Mouse (Mus musculus): Measurements from ENCODE around the gene Skiv2l. TPM values are rescaled to one million over a fixed set of nuclear protein-coding genes. Genes with fewer than 3 reads are reported as not detected.
"Not testable (repeated sequence)": the region's sequence is repeated elsewhere in the genome, so short reads cannot be mapped to it uniquely, and the experiment has no call there.

The Skiv2l gene
- total and polyA plus RNA-seq, 2 experiments from 2014 or later, result 42.8 to 97.7 TPM

GRCm38 (mm10) chr17:34800781-34801305 is 49.2 kb downstream of the Skiv2l start:
- H3K36me3 ChIP-seq (ENCODE audit: insufficient read depth); ATAC-seq: not testable (repeated sequence)
- 94% methylated on average over 16 of the region's 16 CpGs for WGBS

DNA sequence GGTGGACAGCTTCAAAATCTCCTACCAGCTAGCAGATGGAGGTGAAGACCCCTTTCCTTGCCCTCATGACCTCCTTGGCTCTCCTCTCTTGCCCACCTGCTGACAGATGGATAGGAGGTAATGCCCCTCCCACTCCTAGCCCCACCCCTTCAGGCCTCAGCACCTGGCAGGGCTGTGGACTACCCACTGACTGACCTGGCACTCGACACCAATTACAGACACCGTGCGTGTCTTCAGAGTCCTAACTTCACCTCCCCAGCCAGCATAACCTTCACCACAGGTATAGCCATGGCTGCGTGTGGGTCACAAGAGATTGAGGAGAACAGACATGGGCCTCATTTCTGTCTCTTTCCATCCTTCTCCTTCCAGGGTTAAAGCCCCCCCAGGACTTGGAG is 50.5 kb downstream of the Skiv2l start:
- no peaks in the 10 kb centered on the region for H3K4me1 ChIP-seq (ENCODE audit: insufficient read depth)
- no peaks in the 10 kb centered on the region for H3K9me3 ChIP-seq (ENCODE audit: low read length)
- no peak overlapping the region for H3K4me2 ChIP-seq (ENCODE audit: low read depth)
- no peak for ATAC-seq
- H3K36me3 ChIP-seq (ENCODE audit: insufficient read depth), result no peaks in the 10 kb centered on the region
- DNase-seq, result no peak
- no peak overlapping the region for H3K9ac ChIP-seq
- no peak for TF ChIP-seq CTCF (IDR thresholded peaks at IDR 0.05; ENCODE audit: low read depth)
- H3K27ac ChIP-seq (ENCODE audit: low read depth, low read length), result no peak overlapping the region
- H3K4me3 ChIP-seq (ENCODE audit: low read depth, low read length), result no peak overlapping the region
- WGBS, result 94% methylated on average over 4 of the region's 4 CpGs
- H3K27me3 ChIP-seq (ENCODE audit: insufficient read depth, low read length), result no peaks in the 10 kb centered on the region

More at GRCm38 (mm10) chr17:34800781-34801305, 49.2 kb downstream of the Skiv2l start:
- not testable (repeated sequence) for H3K9me3 ChIP-seq (ENCODE audit: low read length); H3K4me1 ChIP-seq (ENCODE audit: insufficient read depth); H3K4me2 ChIP-seq (ENCODE audit: low read depth); DNase-seq; H3K4me3 ChIP-seq (ENCODE audit: low read depth, low read length); H3K27ac ChIP-seq (ENCODE audit: low read depth, low read length); H3K27me3 ChIP-seq (ENCODE audit: insufficient read depth, low read length); H3K9ac ChIP-seq

DNA sequence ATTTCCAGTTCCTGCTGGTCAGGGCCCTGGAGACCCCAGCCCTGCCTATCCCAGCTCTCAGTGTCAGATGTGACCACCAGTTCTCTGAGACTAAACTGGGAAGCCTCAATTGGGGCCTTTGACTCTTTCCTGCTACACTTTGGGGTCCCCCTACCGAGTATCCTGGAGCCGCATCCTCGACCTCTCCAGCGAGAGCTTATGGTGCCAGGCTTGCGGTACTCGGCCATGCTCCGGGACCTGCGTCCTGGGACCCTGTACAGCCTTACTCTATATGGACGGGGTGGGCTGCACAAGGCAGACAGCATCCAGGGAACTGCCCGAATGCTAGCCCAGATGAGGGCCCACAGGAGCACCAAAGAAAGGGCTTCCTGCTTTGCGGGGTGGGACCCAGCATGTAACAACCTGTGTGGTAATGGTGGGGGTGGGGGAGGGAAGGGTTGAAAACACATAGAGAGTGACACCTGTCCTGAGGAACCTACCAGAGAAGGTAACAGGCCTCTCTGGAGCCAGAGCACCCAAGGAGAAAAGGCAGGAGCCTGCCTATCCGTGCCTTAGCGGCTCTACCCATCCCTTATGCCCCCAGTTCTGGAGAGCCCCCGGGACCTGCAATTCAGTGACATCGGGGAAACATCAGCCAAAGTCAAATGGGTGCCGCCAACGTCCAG is 51.0 kb downstream of the Skiv2l start:
- no peaks in the 10 kb centered on the region for H3K9me3 ChIP-seq (ENCODE audit: low read length)
- no peaks in the 10 kb centered on the region for H3K4me1 ChIP-seq (ENCODE audit: insufficient read depth)
- ATAC-seq (no peak), DNase-seq (no peak)
- no peak overlapping the region for H3K27ac ChIP-seq (ENCODE audit: low read depth, low read length)
- H3K36me3 ChIP-seq (ENCODE audit: insufficient read depth), result no peaks in the 10 kb centered on the region
- TF ChIP-seq CTCF (IDR thresholded peaks at IDR 0.05; ENCODE audit: low read depth), result no peak
- no peak overlapping the region for H3K9ac ChIP-seq
- H3K4me2 ChIP-seq (ENCODE audit: low read depth), result no peak overlapping the region
- no peak overlapping the region for H3K4me3 ChIP-seq (ENCODE audit: low read depth, low read length)
- 92% methylated on average over 13 of the region's 17 CpGs for WGBS
- H3K27me3 ChIP-seq (ENCODE audit: insufficient read depth, low read length), result no peaks in the 10 kb centered on the region

- H3K27me3 ChIP-seq (ENCODE audit: insufficient read depth, low read length); H3K27ac ChIP-seq (ENCODE audit: low read depth, low read length); DNase-seq; H3K4me2 ChIP-seq (ENCODE audit: low read depth); H3K9me3 ChIP-seq (ENCODE audit: low read length); ATAC-seq; H3K9ac ChIP-seq; H3K4me1 ChIP-seq (ENCODE audit: insufficient read depth); H3K36me3 ChIP-seq (ENCODE audit: insufficient read depth); H3K4me3 ChIP-seq (ENCODE audit: low read depth, low read length): not testable (repeated sequence)
- 82% methylated on average over 6 of the region's 7 CpGs for WGBS
These were observed 51.9 kb downstream of the Skiv2l start for GRCm38 (mm10) chr17:34798071-34798470.

GRCm38 (mm10) chr17:34797211-34797995 is 52.6 kb downstream of the Skiv2l start:
- DNase-seq; H3K27me3 ChIP-seq (ENCODE audit: insufficient read depth, low read length); H3K4me3 ChIP-seq (ENCODE audit: low read depth, low read length); H3K27ac ChIP-seq (ENCODE audit: low read depth, low read length); H3K36me3 ChIP-seq (ENCODE audit: insufficient read depth); H3K4me2 ChIP-seq (ENCODE audit: low read depth); H3K9me3 ChIP-seq (ENCODE audit: low read length); H3K4me1 ChIP-seq (ENCODE audit: insufficient read depth); H3K9ac ChIP-seq; ATAC-seq: not testable (repeated sequence)
- WGBS, result 86% methylated on average over 10 of the region's 10 CpGs

DNA sequence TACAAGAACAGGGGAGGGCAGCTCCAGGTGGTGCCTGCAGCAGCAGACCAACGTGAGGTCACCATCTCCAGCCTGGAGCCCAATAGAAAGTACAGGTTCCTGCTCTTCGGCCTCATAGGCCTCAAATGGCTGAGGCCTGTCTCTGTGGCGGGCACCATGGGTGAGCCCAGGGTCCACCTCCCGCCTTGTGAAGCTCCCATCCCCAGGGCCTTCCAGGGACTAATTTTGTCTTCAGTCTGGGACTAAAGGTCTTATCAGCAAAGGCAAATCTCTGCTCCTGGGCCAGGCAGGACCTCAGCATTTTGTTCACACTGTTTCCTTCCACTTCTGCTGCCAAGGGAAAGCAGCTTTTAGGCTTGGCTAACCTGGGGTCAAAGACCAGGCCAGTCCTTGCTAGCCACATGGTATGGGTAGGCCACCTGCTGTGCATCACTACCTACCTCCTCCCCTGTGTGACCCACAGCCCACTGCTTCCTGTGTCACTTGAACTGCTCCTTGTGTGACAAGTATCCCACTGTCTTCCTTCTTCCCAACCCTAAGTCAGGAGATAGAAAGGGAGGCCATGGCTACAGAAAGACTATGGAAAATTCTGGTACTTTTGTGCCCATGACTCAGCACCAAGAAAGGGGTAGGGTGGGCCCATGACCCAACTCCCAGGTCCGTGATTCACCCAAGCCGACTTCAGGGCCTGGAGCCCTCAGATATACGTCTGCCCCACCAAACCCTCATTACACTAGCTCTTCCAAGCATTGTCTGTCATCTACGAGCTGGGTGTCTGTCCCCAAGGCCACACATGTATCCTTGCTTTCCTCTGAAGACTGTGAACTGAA is 53.5 kb downstream of the Skiv2l start:
- Histone ChIP-seq H3K27me3 (ENCODE audit: insufficient read depth, low read length) (no peaks in the 10 kb centered on the region), H3K9me3 (ENCODE audit: low read length) (no peaks in the 10 kb centered on the region), H3K27ac (ENCODE audit: low read depth, low read length) (no peak overlapping the region), H3K4me3 (ENCODE audit: low read depth, low read length) (no peak overlapping the region), H3K36me3 (ENCODE audit: insufficient read depth) (no peaks in the 10 kb centered on the region), H3K9ac (no peak overlapping the region), H3K4me2 (ENCODE audit: low read depth) (no peak overlapping the region), H3K4me1 (ENCODE audit: insufficient read depth) (no peaks in the 10 kb centered on the region)
- WGBS, result 81% methylated on average over 8 of the region's 8 CpGs
- no peak for ATAC-seq
- no peak for DNase-seq
- no peak for TF ChIP-seq CTCF (IDR thresholded peaks at IDR 0.05; ENCODE audit: low read depth)

All from forebrain, postnatal 0 days (tissue).